Mouse (Mus musculus) stomach, postnatal 0 days (tissue): ENCODE measurements at regions not wholly inside any gene's neighbourhood (a gene's known extent, or its start where the extent isn't known, plus 50 kb on each side); places are given as distances from the start of the nearest gene placed in this dataset.

Experiments used
- CTCF ChIP-seq: IDR thresholded peaks from 2 replicates; pipeline ENCODE4 v1.5.1; 2016; ENCODE audit warnings: antibody characterized with exemption, low read depth, mild to moderate bottlenecking, moderate library complexity
- EP300 ChIP-seq: optimal IDR thresholded peaks from 2 replicates; pipeline ENCODE3; 2016; ENCODE audit warnings: antibody characterized with exemption

DNA sequence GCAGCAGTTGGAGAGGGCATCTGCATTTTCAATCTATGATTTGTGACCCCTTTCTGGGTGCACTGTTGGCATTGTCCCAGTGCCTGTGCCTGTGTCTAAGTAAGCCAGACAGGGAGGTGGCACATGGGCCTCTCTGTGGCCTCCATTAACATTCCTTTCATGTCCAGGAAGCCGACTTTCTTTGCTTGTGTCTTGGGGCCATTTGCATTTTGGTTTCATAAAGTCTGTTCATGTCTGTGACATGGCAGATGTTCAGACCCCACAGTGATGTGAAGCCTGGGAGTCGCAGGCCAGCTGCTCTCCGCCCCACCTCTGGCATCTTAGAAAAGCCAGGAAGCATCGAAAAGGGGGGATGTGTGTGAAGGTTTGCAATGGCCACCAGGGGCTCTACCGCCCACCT, 153.1 kb downstream of the Kif26a start:
- no peak for TF ChIP-seq CTCF
- TF ChIP-seq EP300 = no peak
